Mouse (Mus musculus) liver, postnatal 0 days (tissue): Measurements from ENCODE around the gene Atp9a.

Experiments used
- CTCF ChIP-seq: sonication (generic); IDR thresholded peaks from 2 replicates; pipeline ENCODE4 v1.5.1; 2016; ENCODE audit warnings: antibody characterized with exemption, low read depth
- EP300 ChIP-seq: IDR thresholded peaks from 2 replicates; pipeline ENCODE4 v1.6.1; 2016; ENCODE audit warnings: antibody characterized with exemption, low read depth, mild to moderate bottlenecking

GRCm38 (mm10) chr2:168761954-168762353, 19.7 kb upstream of the Atp9a start:
- TF ChIP-seq CTCF (no peak), EP300 (no peak)
